Mouse (Mus musculus): ENCODE results near the gene D030056L22Rik.
A peak's percentile ranks its signal among the peaks of the same experiment; 100 is the strongest.

The D030056L22Rik gene

DNA sequence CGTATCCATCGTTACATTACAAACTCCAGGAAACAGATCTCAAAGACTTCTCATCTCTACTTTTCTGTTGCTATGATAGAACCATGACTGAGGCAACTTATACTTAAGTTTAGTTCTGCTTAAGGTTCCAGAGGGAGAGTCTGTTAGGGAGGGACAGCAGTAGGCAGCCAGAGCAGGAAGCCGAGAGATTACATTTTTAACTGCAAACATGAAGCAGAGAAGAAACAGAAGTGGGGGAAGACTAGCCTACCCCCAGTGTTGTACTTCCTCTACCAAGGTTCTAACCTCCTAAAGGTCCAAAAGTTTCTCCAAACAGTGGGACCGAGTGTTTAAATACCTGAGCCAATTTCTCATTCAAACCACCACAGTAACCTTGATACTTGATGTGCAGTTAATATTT lies 22.9 kb downstream of the D030056L22Rik start:
- DNase-seq, result no peak

GRCm38 (mm10) chr19:18739146-18739545 lies 26.2 kb downstream of the D030056L22Rik start:
- no peak for DNase-seq

DNA sequence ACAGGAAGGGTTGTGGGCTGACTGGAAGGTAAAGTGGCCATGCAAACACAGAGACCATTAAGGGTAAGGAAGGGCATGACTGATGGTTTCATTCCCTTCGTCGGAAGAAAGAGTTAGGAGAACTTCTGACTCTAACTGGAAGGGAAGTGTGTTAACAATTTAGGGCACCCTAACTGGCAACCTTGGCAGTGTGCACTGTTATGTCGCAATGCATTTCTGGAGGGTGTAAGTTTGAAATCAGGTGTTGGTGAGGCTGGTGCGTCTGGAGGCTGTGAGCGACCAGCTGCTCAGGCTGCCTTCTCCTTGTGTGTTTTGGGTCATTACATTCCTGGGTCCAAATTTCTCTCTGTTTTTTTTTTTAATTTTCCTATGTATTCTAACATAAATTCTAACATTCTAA lies 31.0 kb downstream of the D030056L22Rik start:
- no peak for DNase-seq

GRCm38 (mm10) chr19:18746576-18747340 lies 33.8 kb downstream of the D030056L22Rik start:
- DNase-seq, result no peak

DNA sequence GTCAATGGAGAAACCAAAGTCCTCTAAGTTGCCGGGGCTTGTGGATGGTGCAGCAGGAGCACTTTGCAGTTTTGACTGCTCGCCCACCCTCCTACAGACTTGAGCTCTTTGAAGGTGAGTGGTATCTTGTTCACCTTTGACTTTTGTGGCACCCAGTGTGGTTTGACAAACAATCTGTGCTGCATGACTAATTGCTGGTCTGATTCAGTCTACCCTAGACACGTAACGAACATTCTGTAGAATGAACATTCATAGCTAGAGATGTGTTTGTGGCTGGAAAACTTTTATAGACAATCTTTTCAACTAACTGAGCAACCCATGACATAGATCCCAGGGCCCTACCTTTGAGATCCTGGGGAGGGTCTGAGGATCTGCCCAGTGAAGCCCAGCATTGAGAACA lies 34.4 kb downstream of the D030056L22Rik start:
- DNase-seq, result no peak

GRCm38 (mm10) chr19:18749598-18750339 lies 36.8 kb downstream of the D030056L22Rik start, which contains the start of gene Trpm6:
Trpm6 (plus strand) TSS chr19:18749983.
- DNase-seq, result peak; percentile 28

GRCm38 (mm10) chr19:18757191-18757590 lies 44.2 kb downstream of the D030056L22Rik start:
- DNase-seq, result no peak

DNA sequence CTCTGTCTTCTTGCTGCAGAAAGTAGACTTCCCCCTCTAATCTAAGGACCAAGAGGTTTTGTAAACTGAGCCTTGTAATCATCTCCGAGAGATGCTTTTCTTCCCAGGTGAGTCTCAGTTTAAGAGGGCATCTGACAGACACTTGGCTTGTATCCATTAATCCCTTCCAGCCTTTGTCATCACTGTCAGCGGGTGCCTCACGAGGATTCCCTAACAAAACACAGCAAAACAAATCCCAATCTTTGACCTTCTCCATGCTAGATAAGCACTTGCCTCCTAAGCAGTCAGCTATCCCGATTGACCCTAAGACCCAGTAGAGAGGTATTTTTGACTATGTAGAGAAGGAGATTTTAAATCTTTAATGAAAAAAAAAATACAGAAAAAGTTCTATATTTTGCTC lies 44.7 kb downstream of the D030056L22Rik start:
- no peak for DNase-seq

GRCm38 (mm10) chr19:18758269-18758668 lies 45.3 kb downstream of the D030056L22Rik start:
- no peak for DNase-seq

DNA sequence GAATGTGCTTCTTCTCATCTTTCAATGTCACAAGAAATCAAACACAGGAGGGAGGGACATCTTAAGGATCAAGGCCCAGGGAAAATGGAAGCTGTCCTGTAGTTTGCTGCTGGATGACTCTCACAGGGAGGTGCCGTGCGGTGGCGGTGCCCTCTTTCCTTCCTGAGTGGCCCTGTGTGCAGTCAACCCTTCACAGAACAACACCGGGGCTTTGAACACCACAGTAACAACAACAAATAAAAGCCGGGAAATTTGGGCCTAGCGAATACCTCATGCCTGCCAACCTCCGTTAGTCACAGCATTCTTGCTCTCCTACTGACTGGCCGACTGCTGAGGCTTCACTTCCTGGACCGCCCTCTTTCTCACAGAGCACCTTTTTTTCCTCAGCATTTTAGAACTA lies 45.9 kb downstream of the D030056L22Rik start:
- peak; percentile 21 for DNase-seq

DNA sequence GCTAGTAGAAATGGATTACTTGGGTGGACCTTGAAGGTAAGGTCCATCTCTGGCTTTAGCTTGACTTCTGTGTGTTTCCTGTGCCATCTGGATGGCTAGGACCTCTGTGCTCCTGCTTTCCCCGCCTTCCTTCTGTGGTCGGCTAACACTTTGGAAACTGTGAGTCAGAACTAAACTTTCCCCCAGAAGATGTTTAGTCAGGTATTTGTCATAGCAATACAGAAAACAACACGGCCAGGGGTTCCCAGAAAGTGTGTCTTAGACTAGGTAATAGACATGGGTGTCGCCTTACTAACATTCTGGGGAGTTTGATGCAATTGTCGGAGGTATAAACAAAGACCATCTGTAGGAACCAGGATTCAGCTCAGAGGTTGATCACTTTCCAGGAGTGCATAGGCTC lies 53.4 kb downstream of the D030056L22Rik start:
- DNase-seq, result no peak
